In genomic region chr13:98880336-98880735, GRCm38 (mm10) we compare ENCODE assay signal across 14 mouse cellular contexts. TPM values are rescaled to one million over a fixed set of nuclear protein-coding genes. Genes with fewer than 3 reads are reported as not detected.
DNase-seq lines count a peak whose midpoint lies in the region; ATAC-seq and TF ChIP-seq lines count a peak whose summit lies in the region.
"Had no signal": no experiment of that assay in that cellular context is flagged by ENCODE, and none has a peak within 500 bp of the region (broad histone marks: within the 10 kb centered on the region; RNA-seq: fewer than 3 reads in every experiment).

No protein-coding gene starts in this region.

- peaks cover 70% of the 10 kb centered on the region for H3K36me3 ChIP-seq in heart, embryonic 12.5 days
- H3K36me3 ChIP-seq in forebrain, embryonic 14.5 days (ENCODE audit: control insufficient read depth, insufficient read depth, low read length) = peaks cover 72% of the 10 kb centered on the region

- 0 out of 2 replicates have a peak, but pooled peaks cover 6% of the 10 kb centered on the region for H3K4me1 ChIP-seq in heart, embryonic 12.5 days (replicated peaks)
- H3K4me1 ChIP-seq in brown adipose tissue, adult 24 weeks (ENCODE audit: control insufficient read depth, insufficient read depth, insufficient read length, low read length) = no peaks in the 10 kb centered on the region; the same call in 1 of the 2 replicates
- no peaks in the 10 kb centered on the region for H3K4me1 ChIP-seq in forebrain, embryonic 14.5 days (ENCODE audit: control insufficient read depth, insufficient read depth, low read length)
- H3K4me1 ChIP-seq: forebrain, embryonic 12.5 days; stomach, embryonic 15.5 days had no signal

- H3K4me3 ChIP-seq in heart, embryonic 12.5 days = no peak overlapping the region
- no peak overlapping the region for H3K4me3 ChIP-seq in left cerebral cortex, adult 2 months
- H3K4me3 ChIP-seq in brown adipose tissue, adult 24 weeks (ENCODE audit: insufficient read depth, low read depth, low read length) = no peak overlapping the region
- no peak overlapping the region for H3K4me3 ChIP-seq in forebrain, embryonic 14.5 days (ENCODE audit: low read depth, low read length)
- H3K4me3 ChIP-seq: forebrain, embryonic 12.5 days; stomach, embryonic 15.5 days had no signal

- TF ChIP-seq CTCF in left cerebral cortex, adult 2 months (IDR thresholded peaks at IDR 0.05) = no peak

- WGBS in heart, embryonic 12.5 days = 60% methylated on average over 2 of the region's 2 CpGs
- 69% methylated on average over 2 of the region's 2 CpGs for WGBS in forebrain, embryonic 14.5 days

- no peak overlapping the region for H3K4me2 ChIP-seq in heart, embryonic 12.5 days
- H3K4me2 ChIP-seq in forebrain, embryonic 14.5 days (ENCODE audit: low read length) = no peak overlapping the region
- H3K4me2 ChIP-seq: forebrain, embryonic 12.5 days; stomach, embryonic 15.5 days had no signal

- DNase-seq in heart, adult 18-20 months = peak; percentile 52 to 65
- DNase-seq in left cerebral cortex, adult 2 months (ENCODE audit: extremely low spot score in 1 of 2, low spot score in 2 of 2) = no peak
- no peak for DNase-seq in left cerebral cortex, adult 8-10 months (ENCODE audit: low spot score in 2 of 2)
- DNase-seq in Muller cell, postnatal 12 days (ENCODE audit: inconsistent ontology term) = peak; percentile 40
- DNase-seq in forebrain, embryonic 14.5 days (ENCODE audit: low spot score) = no peak
- DNase-seq: cerebellum, adult 9-11 months; kidney, adult 18-20 months; kidney, postnatal 4 days; liver; right cerebral cortex, adult 18-20 months had no signal

- H3K27ac ChIP-seq in heart, embryonic 12.5 days (ENCODE audit: poor library complexity, severe bottlenecking) = no peak overlapping the region
- H3K27ac ChIP-seq in left cerebral cortex, adult 2 months = 0 out of 2 replicates have a peak overlapping the region, but pooled peaks have one; percentile 8
- peak overlapping the region; percentile 38; the same call in 1 of the 2 replicates for H3K27ac ChIP-seq in brown adipose tissue, adult 24 weeks (replicated peaks; ENCODE audit: low read depth, low read length)
- no peak overlapping the region for H3K27ac ChIP-seq in forebrain, embryonic 14.5 days (ENCODE audit: low read depth, low read length)
- H3K27ac ChIP-seq: forebrain, embryonic 12.5 days; stomach, embryonic 15.5 days had no signal

- H3K27me3 ChIP-seq in heart, embryonic 12.5 days (replicated peaks) = no peaks in the 10 kb centered on the region
- no peaks in the 10 kb centered on the region for H3K27me3 ChIP-seq in forebrain, embryonic 14.5 days (replicated peaks; ENCODE audit: control insufficient read depth, insufficient read depth, low read length)
- H3K27me3 ChIP-seq: forebrain, embryonic 12.5 days; stomach, embryonic 15.5 days had no signal

- no peaks in the 10 kb centered on the region for H3K9me3 ChIP-seq in heart, embryonic 12.5 days (replicated peaks)
- no peaks in the 10 kb centered on the region for H3K9me3 ChIP-seq in forebrain, embryonic 14.5 days (replicated peaks; ENCODE audit: control insufficient read depth, low read length)
- H3K9me3 ChIP-seq: forebrain, embryonic 12.5 days; stomach, embryonic 15.5 days had no signal

- ATAC-seq in heart, embryonic 12.5 days (ENCODE audit: insufficient number of reproducible peaks, low FRiP score) = no peak
- no peak for ATAC-seq in forebrain, embryonic 14.5 days

- intact Hi-C loops in left cerebral cortex, adult 2 months (cut with DNase I) = no loop called here

- no peak overlapping the region for H3K9ac ChIP-seq in heart, embryonic 12.5 days
- H3K9ac ChIP-seq in forebrain, embryonic 14.5 days (ENCODE audit: low read length) = no peak overlapping the region
- H3K9ac ChIP-seq: forebrain, embryonic 12.5 days; stomach, embryonic 15.5 days had no signal

RNA-seq across cellular contexts. Expression of gene Tnpo1, which starts 45.8 kb away (rescaled TPM):
- total RNA-seq in heart, adult 18-20 months (2021) = 10 to 100 TPM; 59.2 to 70.0 TPM
- polyA plus RNA-seq in heart, embryonic 12.5 days (2016; fragmentation: Nextera tagmentation; extraction: Ambion mirVana) = 54.1 and 58.0 TPM in 2 replicates
- 10 to 100 TPM; 66.9 to 67.5 TPM for total RNA-seq in left cerebral cortex, adult 2 months (2021)
- 10 to 100 TPM; 51.7 to 66.2 (median 62.7) TPM for total RNA-seq in left cerebral cortex, adult 8-10 months (2022)
- polyA plus RNA-seq in brown adipose tissue, adult 24 weeks (2012; ENCODE audit: insufficient read depth, insufficient read length, missing spikeins) = 27.5 and 36.6 TPM in 2 replicates
- polyA plus RNA-seq in forebrain, embryonic 14.5 days (2014; fragmentation: Nextera tagmentation; extraction: Ambion mirVana) = 59.2 and 75.4 TPM in 2 replicates

Comparison
In these comparisons a context has a peak if more than half of its experiments do, and no peak if none do; other contexts are left out.
1. DNase-seq: peak in heart, adult 18-20 months (2 of 2) and Muller cell, postnatal 12 days (single experiment); none in left cerebral cortex, adult 2 months (0 of 2), left cerebral cortex, adult 8-10 months (0 of 2) and forebrain, embryonic 14.5 days (single experiment).
2. H3K27ac ChIP-seq: peak in left cerebral cortex, adult 2 months (single experiment) and brown adipose tissue, adult 24 weeks (single experiment); none in heart, embryonic 12.5 days (single experiment) and forebrain, embryonic 14.5 days (single experiment).